Mouse (Mus musculus) forebrain, postnatal 0 days (tissue): ENCODE measurements around the gene Pfdn6. TPM values are rescaled to one million over a fixed set of nuclear protein-coding genes. Genes with fewer than 3 reads are reported as not detected.

Experiments
- ATAC-seq: fragments of 200-750 bp; cut with Nextera tagmentation; 2 replicates; pipeline ENCODE4 v1.8.0; 2017; ENCODE audit warnings: mild to moderate bottlenecking, moderate library complexity
- DNase-seq: peaks from one replicate; pipeline ENCODE4 v3.0.0-alpha.2; 2015
- H3K27ac ChIP-seq: fragments of 300-500 bp; sonication (generic); 2 replicates; pipeline ENCODE4 v1.5.1; 2014; ENCODE audit warnings: low read depth, mild to moderate bottlenecking, antibody characterized with exemption, low read length, moderate library complexity, mixed read lengths
- H3K27me3 ChIP-seq: fragments of 300-500 bp; sonication (generic); 2 replicates; pipeline ENCODE4 v1.6.1; 2014; ENCODE audit warnings: mild to moderate bottlenecking, low read length, mixed read lengths; ENCODE audit not compliant: insufficient read depth
- H3K36me3 ChIP-seq: fragments of 300-500 bp; sonication (generic); 2 replicates; pipeline ENCODE4 v1.6.1; 2014; ENCODE audit warnings: mild to moderate bottlenecking, moderate library complexity; ENCODE audit not compliant: insufficient read depth
- H3K4me1 ChIP-seq: fragments of 300-500 bp; sonication (generic); 2 replicates; pipeline ENCODE4 v1.6.1; 2014; ENCODE audit warnings: antibody characterized with exemption; ENCODE audit not compliant: insufficient read depth
- H3K4me2 ChIP-seq: fragments of 300-500 bp; sonication (generic); 2 replicates; pipeline ENCODE4 v1.6.1; 2014; ENCODE audit warnings: low read depth, mild to moderate bottlenecking, moderate library complexity
- H3K4me3 ChIP-seq: fragments of 300-500 bp; sonication (generic); 2 replicates; pipeline ENCODE4 v1.5.1; 2014; ENCODE audit warnings: low read depth, low read length, mixed read lengths
- H3K9ac ChIP-seq: fragments of 300-500 bp; sonication (generic); 2 replicates; pipeline ENCODE4 v1.6.1; 2014; ENCODE audit warnings: mild to moderate bottlenecking
- H3K9me3 ChIP-seq: fragments of 300-500 bp; sonication (generic); 2 replicates; pipeline ENCODE4 v1.6.1; 2016; ENCODE audit warnings: low read length
- CTCF ChIP-seq: sonication (generic); IDR thresholded peaks from 2 replicates; pipeline ENCODE4 v1.5.1; 2016; ENCODE audit warnings: antibody characterized with exemption, control low read depth, low read depth
- WGBS: fragments of 180-500 bp; shearing (Covaris S2); extraction: QIAGEN DNeasy Blood & Tissue Kit; methylation state at CpG from one replicate; pipeline ENCODE4 v1.1.7; 2014; 5-methylcytosine and 5-hydroxymethylcytosine counted together
- polyA plus RNA-seq: library from polyadenylated mRNA; unstranded; fragments of >200 nt; fragmentation: Nextera tagmentation; extraction: Ambion mirVana; gene quantifications from 2 replicates; pipeline ENCODE4 v1.2.1, GENCODE M21; 2015
- total RNA-seq: library from RNA; depleted of rRNA; stranded (reverse); fragments of >200 nt; gene quantifications from 2 replicates; pipeline ENCODE4 v1.2.3, GENCODE M21; 2014

Pfdn6 gene
- total and polyA plus RNA-seq, 2 experiments from 2014 or later = 57.0 to 173 TPM

- no peak for TF ChIP-seq CTCF
- Histone ChIP-seq H3K9ac (peak within 1 kb of the TSS; percentile 56), H3K9me3 (no peaks in the 10 kb centered on the region), H3K4me3 (peak within 1 kb of the TSS; percentile 53), H3K36me3 (peaks cover 43% of the 10 kb centered on the region), H3K27ac (peak within 1 kb of the TSS; percentile 86), H3K4me1 (peaks cover 7% of the 10 kb centered on the region; the same call in 1 of the 2 replicates), H3K4me2 (peak within 1 kb of the TSS; percentile 63), H3K27me3 (no peaks in the 10 kb centered on the region)
- DNase-seq = peak; percentile 98
- under 1% methylated on average over 33 of the region's 34 CpGs for WGBS
- peak; percentile 93 for ATAC-seq
Measured at GRCm38 (mm10) chr17:33915671-33916250, 24.4 kb downstream of the Pfdn6 start, which contains the start of the genes Tapbp and Zbtb22. TSS of gene Tapbp (plus strand) at chr17:33915899. TSS of gene Zbtb22 (plus strand) at chr17:33915904.

- 65% methylated on average over 13 of the region's 13 CpGs for WGBS
- Histone ChIP-seq H3K36me3 (peaks cover 43% of the 10 kb centered on the region), H3K9me3 (no peaks in the 10 kb centered on the region), H3K4me3 (no peak overlapping the region), H3K27me3 (no peaks in the 10 kb centered on the region), H3K4me2 (0 out of 2 replicates have a peak overlapping the region, but pooled peaks have one; percentile 63), H3K4me1 (peaks cover 9% of the 10 kb centered on the region; the same call in 1 of the 2 replicates), H3K9ac (no peak overlapping the region), H3K27ac (no peak overlapping the region)
- no peak; the same call in 1 of the 2 replicates for TF ChIP-seq CTCF
- DNase-seq = no peak
- ATAC-seq = no peak
Measured at GRCm38 (mm10) chr17:33914969-33915391, 25.2 kb downstream of the Pfdn6 start.

GRCm38 (mm10) chr17:33913905-33914304 is 26.2 kb downstream of the Pfdn6 start:
- no peak for TF ChIP-seq CTCF
- ATAC-seq = no peak
- Histone ChIP-seq H3K4me1 (peaks cover 7% of the 10 kb centered on the region; the same call in 1 of the 2 replicates), H3K27ac (no peak overlapping the region), H3K4me3 (no peak overlapping the region), H3K9ac (no peak overlapping the region), H3K9me3 (no peaks in the 10 kb centered on the region), H3K4me2 (no peak overlapping the region), H3K27me3 (no peaks in the 10 kb centered on the region), H3K36me3 (peaks cover 43% of the 10 kb centered on the region)
- no peak for DNase-seq
- 95% methylated on average over 8 of the region's 8 CpGs for WGBS

- no peak overlapping the region for H3K27ac ChIP-seq
- 88% methylated on average over 10 of the region's 10 CpGs for WGBS
- no peak for ATAC-seq
- H3K9me3 ChIP-seq = no peaks in the 10 kb centered on the region
- DNase-seq = no peak
- no peak overlapping the region for H3K4me2 ChIP-seq
- TF ChIP-seq CTCF = no peak
- H3K36me3 ChIP-seq = peaks cover 43% of the 10 kb centered on the region
- H3K4me3 ChIP-seq = no peak overlapping the region
- H3K4me1 ChIP-seq = peaks cover 7% of the 10 kb centered on the region; the same call in 1 of the 2 replicates
- no peaks in the 10 kb centered on the region for H3K27me3 ChIP-seq
- no peak overlapping the region for H3K9ac ChIP-seq
Measured at GRCm38 (mm10) chr17:33913264-33913663, 26.9 kb downstream of the Pfdn6 start.

DNA sequence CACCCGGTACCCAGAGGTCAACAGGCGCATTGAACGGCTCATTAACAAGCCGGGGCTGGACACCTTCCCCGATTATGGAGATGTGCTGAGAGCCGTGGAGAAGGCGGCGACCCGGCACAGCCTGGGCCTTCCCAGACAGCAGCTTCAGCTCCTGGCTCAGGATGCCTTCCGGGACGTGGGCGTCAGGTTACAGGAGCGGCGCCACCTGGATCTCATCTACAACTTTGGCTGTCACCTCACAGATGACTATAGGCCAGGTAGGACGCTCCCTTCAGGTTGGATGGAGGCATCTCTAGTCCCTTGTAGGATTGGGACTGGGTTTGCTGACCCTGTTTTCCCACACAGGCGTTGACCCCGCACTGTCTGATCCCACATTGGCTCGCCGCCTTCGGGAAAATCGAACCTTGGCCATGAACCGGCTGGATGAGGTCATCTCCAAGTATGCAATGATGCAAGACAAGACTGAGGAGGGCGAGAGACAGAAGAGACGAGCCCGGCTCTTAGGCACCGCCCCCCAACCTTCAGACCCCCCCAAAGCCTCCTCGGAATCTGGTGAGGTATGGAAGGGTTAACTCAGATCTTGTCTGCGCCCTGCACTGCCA is 28.2 kb downstream of the Pfdn6 start:
- H3K4me3 ChIP-seq = no peak overlapping the region
- no peak overlapping the region for H3K9ac ChIP-seq
- no peak for TF ChIP-seq CTCF
- H3K4me1 ChIP-seq = peaks cover 7% of the 10 kb centered on the region; the same call in 1 of the 2 replicates
- no peak for ATAC-seq
- peaks cover 39% of the 10 kb centered on the region for H3K36me3 ChIP-seq
- DNase-seq = no peak
- H3K4me2 ChIP-seq = no peak overlapping the region
- H3K9me3 ChIP-seq = no peaks in the 10 kb centered on the region
- H3K27ac ChIP-seq = no peak overlapping the region
- 92% methylated on average over 28 of the region's 28 CpGs for WGBS
- no peaks in the 10 kb centered on the region for H3K27me3 ChIP-seq

- TF ChIP-seq CTCF = no peak
- DNase-seq = no peak
- 89% methylated on average over 31 of the region's 31 CpGs for WGBS
- Histone ChIP-seq H3K4me3 (no peak overlapping the region), H3K27me3 (no peaks in the 10 kb centered on the region), H3K36me3 (peaks cover 39% of the 10 kb centered on the region), H3K4me2 (no peak overlapping the region), H3K27ac (no peak overlapping the region), H3K9me3 (no peaks in the 10 kb centered on the region), H3K4me1 (peaks cover 7% of the 10 kb centered on the region; the same call in 1 of the 2 replicates), H3K9ac (no peak overlapping the region)
- no peak for ATAC-seq
Measured at GRCm38 (mm10) chr17:33911052-33911812, 28.9 kb downstream of the Pfdn6 start.
